Mouse (Mus musculus) cortical plate, adult 2 months (tissue): ENCODE results near the gene Uck1.

Experiments
- CTCF ChIP-seq: fragments of 200-500 bp; IDR thresholded peaks from 2 replicates; pipeline ENCODE4 v1.5.1; 2011; ENCODE audit warnings: mild to moderate bottlenecking, control low read depth, low read length; ENCODE audit not compliant: insufficient read depth; ENCODE audit errors: extremely low read depth
- POLR2A ChIP-seq: fragments of 200-500 bp; IDR thresholded peaks from 2 replicates; pipeline ENCODE4 v1.6.1; 2011; ENCODE audit warnings: mild to moderate bottlenecking, low read length, control low read depth; ENCODE audit not compliant: insufficient read depth; ENCODE audit errors: extremely low read depth

DNA sequence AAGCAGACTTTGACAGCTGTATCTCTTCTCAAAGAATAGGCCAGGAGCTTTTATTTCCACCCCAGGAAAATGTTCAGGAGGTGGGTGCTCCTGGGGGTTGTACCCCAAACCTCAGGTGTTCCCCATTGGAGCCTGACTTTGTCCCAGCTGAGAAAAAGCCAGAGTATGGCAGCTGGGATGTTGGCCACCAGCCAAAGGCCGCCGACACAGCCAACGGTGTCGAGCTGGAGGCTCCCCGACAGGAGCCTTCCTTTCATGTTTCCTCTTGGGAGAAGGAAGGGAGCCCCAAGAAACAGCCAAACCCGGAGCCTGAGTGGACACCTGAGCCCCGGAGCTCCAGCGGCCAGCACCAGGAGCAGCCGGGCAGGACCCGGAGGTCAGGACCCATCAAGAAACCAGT lies 47.0 kb downstream of the Uck1 start:
- TF ChIP-seq CTCF (no peak), POLR2A (no peak)
